Mouse (Mus musculus): ENCODE results near the gene Lrrfip1.

GRCm38 (mm10) chr1:91067716-91068115, 69.2 kb downstream of the Lrrfip1 start:
- TF ChIP-seq CTCF (IDR thresholded peaks at IDR 0.05; ENCODE audit: control insufficient read depth, insufficient read depth, insufficient read length) (no peak), MYOD1 (IDR thresholded peaks at IDR 0.05; ENCODE audit: control insufficient read depth, insufficient read length, low read depth) (no peak)

Data from C2C12 (cell line).